Mouse (Mus musculus): ENCODE results near the gene Fam234b. TPM values are rescaled to one million over a fixed set of nuclear protein-coding genes. Genes with fewer than 3 reads are reported as not detected.

The Fam234b gene
- 10 to 100 TPM; 23.9 to 24.9 TPM for total RNA-seq (2023)

DNA sequence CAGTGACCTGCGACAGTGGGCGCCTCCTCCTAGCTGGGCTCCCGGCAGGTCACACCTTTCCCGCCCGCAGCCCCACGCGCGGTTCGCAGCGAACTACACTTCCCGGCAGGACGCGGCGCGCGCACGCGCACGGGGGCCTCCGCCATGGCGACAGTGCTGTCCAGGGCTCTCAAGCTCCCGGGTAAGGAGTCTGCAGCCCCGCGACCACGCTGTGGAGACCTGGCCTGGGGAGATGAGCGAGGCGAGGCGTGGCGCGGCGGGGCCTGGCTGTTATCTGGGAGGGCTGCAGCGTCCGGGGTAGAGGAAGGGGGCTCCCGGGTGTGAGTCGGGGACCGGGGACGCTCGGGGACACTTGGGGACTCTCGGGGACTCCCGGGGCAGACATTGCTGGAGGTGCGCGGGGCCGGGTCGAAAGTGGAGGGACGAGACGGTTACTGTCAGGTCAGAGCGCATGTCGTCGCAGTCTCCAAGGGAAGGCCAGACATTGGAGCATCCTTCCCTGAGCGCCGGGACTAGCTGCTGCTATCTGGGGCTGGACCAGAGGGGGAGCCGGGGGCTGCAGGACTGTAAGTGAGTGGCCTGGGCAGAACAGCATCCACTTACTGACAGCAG is at the start of gene Fam234b, which contains the start of gene Hebp1:
Gene Fam234b (plus strand): TSS at position 57 of the 612 bp plus-strand sequence.
Gene Hebp1 (minus strand): TSS at position 102 of the 612 bp plus-strand sequence.

GRCm38 (mm10) chr6:135254153-135254552 is 56.4 kb downstream of the Fam234b start, which contains the start of gene Gsg1:
Gsg1 (minus strand) TSS chr6:135254351.

Other genes starting within 250 kb of the Fam234b start
- gene Apold1, start 216.3 kb upstream of the Fam234b start, total RNA-seq (2023) = under 1 TPM in 1 of 2 experiments, not detected in 1; 0.20 TPM
- gene Ddx47, start 186.4 kb upstream of the Fam234b start, total RNA-seq (2023) = 100 to 1,000 TPM; 147 to 154 TPM
- gene Gprc5a, start 132.3 kb upstream of the Fam234b start, total RNA-seq (2023) = under 1 TPM in 1 of 2 experiments, not detected in 1; 0.36 TPM
- not detected for gene Gprc5d, start 79.7 kb upstream of the Fam234b start, total RNA-seq (2023)
- gene Hebp1, start within 50 bp of the Fam234b start, total RNA-seq (2023) = 10 to 100 TPM; 21.9 to 35.9 TPM
- gene Gsg1, start 56.4 kb downstream of the Fam234b start, total RNA-seq (2023) = not detected
- gene Pbp2, start 112.4 kb downstream of the Fam234b start, total RNA-seq (2023) = not detected
- 1 to 10 TPM; 8.3 to 8.8 TPM for gene Emp1, start 164.6 kb downstream of the Fam234b start, total RNA-seq (2023)